Mouse (Mus musculus) kidney, postnatal 36 days (tissue): Measurements from ENCODE around the gene Card19.

Experiments
- DNase-seq, 2 experiments: peaks; one replicate each; pipeline ENCODE4 v3.0.0; 2021 to 2022; ENCODE audit warnings: mixed read lengths in 2 of 2

Card19 gene

DNA sequence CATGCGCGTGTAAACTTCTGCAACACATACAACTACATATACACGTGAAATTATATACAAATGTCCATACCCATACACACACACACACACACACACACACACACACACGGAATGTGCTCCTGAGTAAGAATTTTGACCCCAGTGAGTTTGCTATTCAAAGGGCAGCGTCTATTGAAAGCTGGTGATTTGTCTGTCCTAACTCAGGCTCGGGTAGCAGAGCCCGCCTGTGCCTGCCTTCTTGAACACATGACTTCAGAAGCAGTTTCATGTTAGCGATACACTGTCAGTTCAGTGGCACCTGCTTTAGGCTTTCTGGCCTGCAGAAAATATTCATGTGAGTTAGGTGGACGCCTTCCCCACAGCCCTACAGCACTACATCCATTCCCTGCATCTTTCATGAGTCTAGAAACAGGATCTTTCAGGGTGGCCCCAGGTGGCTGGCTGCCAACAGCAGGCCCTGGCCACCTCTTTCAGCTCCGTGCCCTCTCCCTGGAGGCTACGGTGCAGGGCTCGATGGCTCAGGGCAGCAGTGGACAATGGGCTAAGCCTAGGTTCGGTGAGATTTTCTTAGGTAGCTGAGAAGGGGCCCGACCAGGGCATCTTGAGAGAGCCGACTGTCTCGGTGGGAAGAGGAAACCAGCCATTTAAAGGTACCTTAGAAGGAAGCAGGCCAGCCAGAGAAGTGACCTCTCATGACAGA lies 23.5 kb downstream of the Card19 start:
- DNase-seq: peak; percentile 40 to 59

DNA sequence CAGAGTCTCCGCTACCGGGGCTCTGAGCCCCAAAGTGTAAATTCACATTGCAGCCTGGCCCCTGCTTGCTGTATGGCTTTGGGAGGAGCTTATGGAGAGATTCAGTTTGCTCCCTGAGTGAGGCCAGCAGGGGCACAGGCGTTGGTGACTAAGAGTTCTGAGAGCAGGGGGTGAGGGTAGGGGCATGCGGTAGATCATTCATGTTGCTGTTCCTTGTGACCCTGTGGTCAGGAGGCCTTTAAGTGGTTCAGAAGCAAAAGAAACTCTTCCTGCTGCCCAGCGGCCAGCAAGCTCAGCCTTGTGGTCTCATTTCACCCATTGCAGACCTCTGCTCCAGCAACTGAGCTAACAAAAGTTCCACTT lies 24.2 kb downstream of the Card19 start:
- DNase-seq: peak in 1 of 2 experiments; percentile 25

DNA sequence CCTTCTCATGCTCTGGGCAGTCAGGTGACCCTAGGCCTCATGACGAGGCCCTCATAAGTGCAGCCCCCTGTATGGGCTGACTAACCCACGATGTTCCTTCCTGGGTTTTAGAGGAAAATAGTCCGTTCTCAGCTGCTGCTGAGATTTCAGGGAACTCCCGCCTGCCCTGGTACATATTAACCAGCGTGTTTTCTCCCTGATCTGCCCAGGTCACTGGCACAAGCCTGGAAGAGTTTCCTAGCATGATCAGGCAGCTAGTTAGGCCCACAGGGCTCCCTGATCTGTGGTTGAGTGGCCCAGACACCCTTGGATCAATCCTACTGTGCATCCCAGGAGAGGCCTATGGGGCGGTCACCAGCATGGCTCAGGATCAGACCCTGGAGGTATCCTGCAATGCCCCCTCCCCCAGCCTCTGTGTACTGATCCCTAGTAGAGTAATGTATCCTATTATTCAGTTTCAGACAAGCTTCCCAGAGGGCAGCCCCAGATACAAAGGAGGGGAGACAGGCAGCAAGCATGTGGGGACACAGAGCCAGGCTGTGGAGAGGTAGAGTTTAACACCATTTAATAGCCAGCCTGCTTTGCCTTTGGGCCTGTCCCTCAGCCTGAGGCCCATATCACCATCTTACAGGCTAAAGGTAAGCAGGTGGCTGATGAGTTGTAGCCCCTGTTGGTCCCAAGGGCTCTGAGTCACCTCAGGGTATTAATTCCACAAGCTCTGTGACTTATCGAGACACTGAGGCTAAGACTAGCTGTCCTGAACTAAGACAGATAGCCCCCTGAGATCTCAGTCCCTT lies 24.8 kb downstream of the Card19 start:
- DNase-seq: peak; percentile 78 to 87

DNA sequence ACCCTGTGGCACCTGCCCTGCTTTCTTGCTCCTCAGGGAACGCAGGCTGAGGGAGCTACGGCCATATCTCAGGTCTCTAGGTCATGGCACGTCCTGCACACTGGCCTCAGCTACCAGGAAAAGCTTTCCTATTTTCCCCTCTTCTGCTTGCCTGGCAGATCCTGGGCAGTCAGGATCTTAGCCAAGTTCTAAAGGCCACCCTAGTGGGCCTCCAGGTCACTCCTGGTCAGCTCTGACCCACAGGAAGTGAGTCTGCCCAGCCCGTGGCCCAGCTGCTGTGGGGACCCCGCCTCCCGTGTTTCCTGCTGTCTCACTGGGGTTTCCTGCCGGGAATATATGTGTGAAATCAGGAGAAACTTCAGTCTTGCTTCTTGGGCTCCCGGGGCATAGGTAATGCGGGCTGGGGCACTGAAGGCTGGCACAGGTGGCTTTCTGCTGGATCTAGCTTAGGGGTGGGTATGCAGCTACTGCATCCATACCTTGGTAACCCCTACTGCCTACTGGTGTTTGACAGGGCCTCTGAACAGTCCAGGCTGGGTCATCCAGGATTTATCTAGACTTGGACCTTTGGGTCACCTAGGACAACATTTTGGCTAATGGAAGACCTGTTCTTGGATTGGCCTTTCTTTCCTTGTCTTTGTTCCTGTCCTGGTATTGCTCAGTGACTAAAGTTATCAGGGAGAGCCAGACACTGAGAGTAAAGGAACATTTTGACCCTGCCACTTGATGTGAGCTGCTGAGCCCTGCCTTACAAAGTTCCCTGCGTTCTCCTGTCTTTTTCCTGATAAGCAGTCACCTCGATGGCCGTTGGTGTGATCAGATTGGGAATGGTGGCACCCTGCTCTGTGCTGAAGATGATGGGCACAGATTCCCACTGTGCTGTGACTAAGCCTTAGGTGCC lies 25.6 kb downstream of the Card19 start:
- DNase-seq: peak; percentile 87 to 91

- DNase-seq: peak; percentile 33 to 38
Observed at GRCm38 (mm10) chr13:49188966-49189360, 26.9 kb downstream of the Card19 start.

GRCm38 (mm10) chr13:49188219-49188965 lies 27.4 kb downstream of the Card19 start:
- DNase-seq: peak; percentile 49 to 68

- peak; percentile 84 to 93 for DNase-seq
Observed at GRCm38 (mm10) chr13:49187288-49188218, 28.3 kb downstream of the Card19 start, which contains the start of gene Ninj1. TSS of gene Ninj1 (plus strand) at chr13:49187485.

DNA sequence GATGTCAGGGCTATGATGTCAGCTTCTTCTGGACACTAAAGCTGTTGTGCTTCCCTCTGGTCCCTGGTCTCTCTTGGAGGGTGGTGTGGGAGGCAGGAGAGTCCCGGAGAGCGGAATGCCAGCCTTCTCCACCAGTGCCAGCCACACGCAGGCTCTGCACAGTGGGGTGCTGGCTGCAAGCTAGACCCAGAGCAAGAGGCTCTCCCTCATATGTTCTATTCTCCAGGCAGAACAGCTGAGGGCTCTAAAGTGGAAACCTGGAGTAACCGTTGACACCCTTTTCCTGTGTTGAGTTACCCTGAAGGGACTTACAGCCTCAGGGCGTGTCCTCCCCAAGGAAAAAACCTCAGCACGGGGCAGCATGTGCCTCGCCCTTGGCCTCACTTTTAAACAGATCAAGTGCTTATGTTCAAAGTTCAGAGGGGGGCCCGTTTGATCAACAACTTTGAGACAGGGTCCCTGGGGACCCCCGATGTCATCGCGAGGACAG lies 29.0 kb downstream of the Card19 start:
- no peak for DNase-seq

DNA sequence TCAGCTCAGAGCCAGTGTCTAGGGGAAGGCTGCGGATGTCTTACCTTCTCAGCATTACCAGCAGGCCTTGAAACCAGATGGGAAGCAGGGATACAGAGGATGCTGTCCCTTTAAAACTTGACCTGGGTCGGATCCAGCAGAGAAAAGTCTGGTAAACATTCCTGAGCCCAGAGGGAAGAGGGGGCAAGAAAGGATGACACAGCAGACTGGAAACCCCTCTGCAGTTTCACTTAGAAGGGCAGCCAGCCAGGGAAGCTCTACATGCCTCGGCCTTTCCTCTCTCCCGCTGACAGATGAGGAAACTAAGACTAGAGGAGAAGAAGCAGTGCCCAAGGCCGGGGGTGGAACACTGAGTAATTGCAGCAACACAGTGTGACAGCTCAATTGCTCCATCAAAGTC lies 32.2 kb downstream of the Card19 start:
- peak; percentile 47 to 52 for DNase-seq

GRCm38 (mm10) chr13:49183161-49183560 lies 32.7 kb downstream of the Card19 start:
- no peak for DNase-seq

DNA sequence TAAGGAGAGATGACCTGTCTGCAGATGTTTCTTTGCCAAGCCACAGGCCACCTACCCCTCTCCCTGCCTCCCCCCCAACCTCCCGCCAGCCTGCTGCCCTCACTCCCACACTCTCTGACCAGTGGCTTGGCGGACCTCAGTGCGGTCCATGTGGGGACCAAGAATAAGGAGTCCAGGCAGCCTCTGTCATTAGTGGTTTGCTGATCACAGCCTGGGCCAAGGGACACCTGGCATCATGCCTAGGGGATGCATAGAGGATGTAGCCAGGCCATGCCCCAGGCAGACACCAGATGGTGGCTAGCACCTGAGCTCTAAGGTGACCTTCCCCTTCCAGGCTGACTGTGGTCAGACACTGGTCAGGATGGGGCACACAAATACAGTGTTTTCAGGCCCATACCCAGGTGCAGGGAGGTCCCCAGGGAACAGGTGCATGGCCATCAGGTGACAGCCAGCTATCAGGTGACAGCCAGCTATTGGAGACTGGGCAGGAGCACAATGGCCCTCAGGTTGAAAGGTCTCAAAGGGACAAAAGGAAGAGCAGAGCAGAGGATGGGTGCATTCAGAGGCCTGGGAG lies 34.3 kb downstream of the Card19 start:
- DNase-seq: no peak

DNA sequence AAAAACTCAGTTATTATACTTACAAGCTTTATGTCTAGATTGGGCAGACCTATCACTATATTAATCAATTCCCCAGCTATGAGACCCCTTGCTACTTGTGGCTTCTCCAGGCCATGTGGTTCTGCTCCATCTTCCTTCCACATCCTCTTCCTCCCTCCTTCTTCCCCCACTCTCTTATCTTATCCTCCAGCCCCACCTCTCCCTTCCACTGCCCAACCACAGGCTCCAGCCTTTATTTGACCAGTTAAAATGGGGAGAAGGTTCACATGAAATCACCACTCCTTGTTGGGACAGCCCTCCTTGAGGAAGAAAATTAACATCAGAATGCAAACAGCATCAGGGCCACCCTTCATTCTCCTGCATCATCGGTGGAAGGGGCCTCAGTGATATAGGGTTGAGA lies 35.1 kb downstream of the Card19 start:
- no peak for DNase-seq

- no peak for DNase-seq
Observed at GRCm38 (mm10) chr13:49180274-49180673, 35.6 kb downstream of the Card19 start.

- peak; percentile 50 to 70 for DNase-seq
Observed at GRCm38 (mm10) chr13:49178839-49179585, 36.8 kb downstream of the Card19 start.

GRCm38 (mm10) chr13:49175509-49175908 lies 40.3 kb downstream of the Card19 start:
- DNase-seq: no peak

DNA sequence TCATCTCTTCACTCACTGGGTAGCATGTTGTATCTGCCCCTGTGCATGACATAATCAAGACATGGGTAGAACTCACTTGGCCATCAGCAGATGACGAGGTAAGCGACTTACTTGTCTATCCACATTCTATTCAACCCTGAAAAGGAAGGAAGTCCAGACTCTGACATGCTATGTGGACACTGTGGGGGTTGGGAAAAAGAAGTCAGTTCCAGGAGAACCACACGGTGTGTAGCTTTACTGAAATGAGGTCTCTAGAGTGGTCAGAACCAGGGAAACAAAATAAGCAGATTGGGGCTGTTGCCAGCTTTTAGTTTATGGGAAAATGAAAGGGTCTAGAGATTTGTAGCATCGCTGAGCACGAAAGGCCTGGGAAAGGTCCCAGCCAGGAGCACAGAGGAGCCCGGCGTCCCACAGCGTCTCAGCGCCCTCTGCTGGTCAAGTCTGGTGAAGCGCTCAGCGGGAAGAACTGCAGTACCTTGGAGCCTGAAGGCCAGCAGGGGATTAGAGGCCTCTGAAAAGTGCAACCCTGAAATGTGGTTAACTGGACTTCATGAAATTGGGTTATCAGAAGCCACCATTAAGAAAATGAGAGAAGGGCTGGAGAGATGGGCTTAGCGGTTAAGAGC lies 42.8 kb downstream of the Card19 start:
- DNase-seq: peak; percentile 90 to 97

- DNase-seq: no peak
Observed at GRCm38 (mm10) chr13:49172335-49172734, 43.5 kb downstream of the Card19 start.

DNA sequence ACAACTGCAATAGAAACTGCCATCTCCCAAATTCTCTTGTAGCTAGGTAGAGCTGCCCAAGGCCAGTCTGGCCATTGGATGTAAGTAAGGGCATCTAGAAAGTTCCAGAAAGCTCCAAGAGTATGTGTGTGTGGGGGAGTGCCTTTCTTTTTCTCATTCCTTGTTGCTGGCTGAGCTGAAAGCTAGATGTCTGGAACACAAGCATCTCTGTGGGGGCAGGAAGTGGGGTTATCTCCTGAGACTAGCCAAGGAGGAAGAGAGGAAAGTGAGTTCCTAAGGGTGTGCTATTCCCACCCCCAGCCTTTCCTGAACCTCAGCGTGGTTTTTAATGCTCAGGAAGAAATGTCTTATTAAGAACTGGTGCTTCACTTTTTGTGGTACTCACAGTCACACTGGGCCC lies 44.1 kb downstream of the Card19 start:
- DNase-seq: no peak

GRCm38 (mm10) chr13:49170623-49171022 lies 45.2 kb downstream of the Card19 start:
- no peak for DNase-seq
